Mouse (Mus musculus) layer of hippocampus, adult 2 months (tissue): ENCODE data around the gene Tmem233. TPM values are rescaled to one million over a fixed set of nuclear protein-coding genes. Genes with fewer than 3 reads are reported as not detected.
A peak's percentile ranks its signal among the peaks of the same experiment; 100 is the strongest.

Experiments used
- DNase-seq, 2 experiments: peaks; one replicate each; pipeline ENCODE4 v3.0.0; 2022; ENCODE audit warnings: low spot score in 2 of 2
- H3K27ac ChIP-seq: fragments of 200-600 bp; 2 replicates; pipeline ENCODE4 v1.8.1; 2022
- H3K4me3 ChIP-seq: fragments of 200-600 bp; 2 replicates; pipeline ENCODE4 v1.8.1; 2022; ENCODE audit warnings: mild to moderate bottlenecking
- CTCF ChIP-seq: fragments of 200-600 bp; conservative IDR thresholded peaks from 2 replicates; pipeline ENCODE4 v1.8.1; 2022; ENCODE audit warnings: antibody characterized with exemption, mild to moderate bottlenecking, moderate library complexity
- total RNA-seq, 2 experiments: library from RNA; stranded (reverse); gene quantifications; 2 replicates each; pipeline ENCODE4 v1.2.3; 2021

The Tmem233 gene
- total RNA-seq, 2 experiments from 2014 or later, result not detected

DNA sequence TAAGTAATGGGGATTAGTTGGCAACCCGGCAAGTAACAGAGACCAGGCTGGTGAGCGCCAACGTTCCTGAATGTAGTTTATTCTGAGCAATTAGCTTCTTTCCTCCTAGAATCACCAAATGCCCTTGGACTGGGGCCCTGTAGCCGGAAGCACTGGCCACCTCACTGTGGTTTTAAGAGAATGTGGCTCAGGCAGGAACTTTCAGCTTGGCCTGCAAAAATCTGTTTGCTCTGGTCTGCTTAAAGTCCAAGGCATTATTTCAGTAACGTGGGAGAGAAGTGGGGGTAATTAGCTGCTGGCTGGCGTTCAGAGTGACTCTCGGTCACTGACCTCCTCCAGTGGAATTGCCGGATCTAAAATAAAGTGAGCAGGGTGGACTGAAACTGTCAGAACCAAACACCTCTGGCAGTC lies 59.8 kb downstream of the Tmem233 start:
- peak; percentile 48 to 66 for DNase-seq
- no peak for TF ChIP-seq CTCF
- Histone ChIP-seq H3K4me3 (peak overlapping the region; percentile 61), H3K27ac (peak overlapping the region; percentile 90)

- Histone ChIP-seq H3K27ac (0 out of 2 replicates have a peak overlapping the region, but pooled peaks have one; percentile 90), H3K4me3 (no peak overlapping the region; the same call in 1 of the 2 replicates)
- DNase-seq, result no peak
- TF ChIP-seq CTCF, result no peak
These were observed 60.3 kb downstream of the Tmem233 start for GRCm38 (mm10) chr5:116022658-116023200.

DNA sequence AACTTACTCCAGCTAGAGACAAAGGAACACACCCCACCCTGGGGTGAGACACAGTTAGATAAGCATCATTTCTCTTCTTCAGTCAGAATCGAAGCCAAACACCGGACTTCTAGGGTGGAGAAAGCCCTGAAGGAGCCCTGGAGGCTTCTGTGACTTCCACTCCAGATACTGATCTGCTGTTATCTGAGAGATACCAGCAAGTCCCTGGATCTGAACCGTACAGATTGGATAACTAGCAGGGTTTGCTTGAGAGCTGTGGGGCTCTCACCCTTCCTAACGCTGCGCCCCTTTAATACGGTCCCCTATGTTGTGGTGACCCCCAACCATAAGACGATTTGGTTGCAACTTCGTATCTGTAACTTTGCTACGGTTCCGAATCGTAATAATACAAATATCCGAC lies 60.9 kb downstream of the Tmem233 start:
- Histone ChIP-seq H3K27ac (no peak overlapping the region), H3K4me3 (no peak overlapping the region)
- DNase-seq, result no peak
- no peak for TF ChIP-seq CTCF

DNA sequence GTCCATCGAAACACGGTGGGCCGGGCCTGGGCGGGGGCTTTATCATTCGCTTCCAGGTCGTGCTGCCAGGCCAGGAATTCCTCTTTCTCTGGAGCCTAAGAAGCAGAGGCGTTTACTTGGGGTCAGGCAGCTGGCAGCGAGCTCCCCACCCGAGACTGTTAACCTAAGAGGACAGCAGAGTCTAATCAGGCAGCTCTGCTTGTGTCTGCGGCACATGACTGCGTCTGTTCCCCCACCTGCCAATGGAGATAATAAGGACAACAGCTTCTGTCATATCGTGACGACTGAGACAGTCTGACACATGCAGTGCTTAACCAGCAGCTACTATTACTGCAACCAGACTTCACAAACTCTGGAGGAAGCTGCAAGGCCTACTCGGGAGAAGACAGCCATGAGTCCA lies 61.5 kb downstream of the Tmem233 start:
- no peak for TF ChIP-seq CTCF
- no peak for DNase-seq
- Histone ChIP-seq H3K4me3 (no peak overlapping the region), H3K27ac (no peak overlapping the region)

GRCm38 (mm10) chr5:116019371-116019770 lies 63.7 kb downstream of the Tmem233 start:
- Histone ChIP-seq H3K27ac (no peak overlapping the region), H3K4me3 (no peak overlapping the region)
- no peak for DNase-seq
- TF ChIP-seq CTCF, result no peak

GRCm38 (mm10) chr5:116018784-116019183 lies 64.3 kb downstream of the Tmem233 start:
- TF ChIP-seq CTCF, result peak; percentile 40
- no peak overlapping the region for H3K4me3 ChIP-seq
- no peak for DNase-seq
- no peak overlapping the region for H3K27ac ChIP-seq

- DNase-seq, result no peak
- H3K27ac ChIP-seq, result no peak overlapping the region
- H3K4me3 ChIP-seq, result no peak overlapping the region
- no peak for TF ChIP-seq CTCF
These were observed 64.8 kb downstream of the Tmem233 start for GRCm38 (mm10) chr5:116018196-116018595.

DNA sequence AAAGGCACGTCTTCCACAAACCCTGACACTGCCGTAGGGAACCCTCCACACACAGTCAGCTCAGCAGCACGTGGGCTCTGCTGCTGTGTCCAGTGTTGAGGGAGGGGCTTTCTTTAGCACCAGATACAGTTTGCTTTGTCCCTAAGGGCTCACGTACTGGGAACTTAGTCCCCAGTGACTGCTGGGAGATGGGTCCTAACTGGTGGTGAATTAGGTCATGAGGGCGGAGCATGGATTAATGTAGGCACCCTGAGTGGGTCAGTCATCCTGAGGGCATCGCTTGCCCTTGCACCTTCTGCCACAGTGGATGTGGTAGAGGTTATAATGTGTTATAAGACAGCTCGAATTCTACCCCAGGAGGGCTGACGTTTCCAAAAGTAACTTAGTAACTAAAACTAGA lies 65.7 kb downstream of the Tmem233 start:
- DNase-seq, result no peak
- TF ChIP-seq CTCF, result no peak
- no peak overlapping the region for H3K4me3 ChIP-seq
- no peak overlapping the region for H3K27ac ChIP-seq

DNA sequence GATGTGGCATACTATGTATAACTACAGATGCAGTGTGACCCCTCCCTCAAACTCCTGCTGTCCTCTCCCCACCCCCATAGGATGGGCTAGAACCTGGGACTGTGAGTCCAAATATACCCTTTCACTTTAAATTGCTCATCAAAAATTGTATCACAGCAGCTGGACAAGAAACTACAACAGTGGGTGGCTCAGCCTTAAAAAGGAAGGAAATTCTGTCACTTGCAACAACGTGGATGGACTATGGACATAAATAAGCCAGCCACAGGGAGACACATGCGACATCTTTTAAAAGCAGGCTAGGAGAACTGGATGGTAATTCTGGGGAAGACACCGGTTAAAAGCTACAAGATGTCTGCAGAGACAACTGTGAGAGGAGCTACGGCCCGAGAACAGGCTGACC lies 66.5 kb downstream of the Tmem233 start:
- H3K4me3 ChIP-seq, result no peak overlapping the region
- no peak for DNase-seq
- H3K27ac ChIP-seq, result no peak overlapping the region
- TF ChIP-seq CTCF, result no peak

DNA sequence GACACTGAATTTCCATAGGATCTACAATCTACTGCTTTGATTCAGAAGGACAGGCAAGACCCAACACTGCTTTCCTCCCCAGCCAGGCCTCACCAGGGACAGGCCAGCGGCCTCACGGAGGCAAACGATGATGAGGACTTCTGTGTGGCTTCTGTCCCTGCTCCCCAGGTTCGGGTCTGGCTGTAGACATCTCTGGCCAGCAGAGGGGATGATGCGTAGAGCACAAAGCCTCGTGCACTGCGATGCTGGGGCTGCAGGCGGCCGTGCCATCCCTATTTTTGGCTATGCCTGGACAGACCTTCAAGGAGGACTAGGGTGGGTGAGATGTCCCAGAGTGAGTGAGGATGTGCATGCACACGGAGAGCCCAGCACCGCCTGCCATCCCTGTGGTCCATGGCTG lies 68.8 kb downstream of the Tmem233 start:
- Histone ChIP-seq H3K27ac (no peak overlapping the region), H3K4me3 (no peak overlapping the region)
- TF ChIP-seq CTCF, result no peak
- no peak for DNase-seq

GRCm38 (mm10) chr5:116013821-116014220 lies 69.2 kb downstream of the Tmem233 start:
- H3K27ac ChIP-seq, result no peak overlapping the region

DNA sequence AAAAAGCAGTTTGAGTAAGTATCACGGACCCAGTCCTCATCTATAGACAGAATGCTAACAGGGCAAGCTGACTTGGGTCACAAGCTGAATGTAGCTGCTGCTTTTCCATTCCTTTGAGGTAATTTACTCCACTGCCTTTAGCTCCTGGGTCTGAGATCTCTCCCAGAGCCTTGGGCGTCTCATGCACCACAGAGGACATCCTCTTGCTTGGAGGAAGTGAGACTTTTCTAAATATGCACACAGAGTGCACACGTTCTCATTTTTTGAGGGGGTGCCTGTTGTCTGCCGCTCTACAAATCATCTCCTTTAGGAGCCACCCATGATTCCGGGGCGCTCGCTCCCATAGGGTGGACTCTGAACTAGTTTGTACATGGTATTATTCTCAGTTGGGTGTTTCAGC lies 70.5 kb downstream of the Tmem233 start:
- no peak for TF ChIP-seq CTCF
- Histone ChIP-seq H3K27ac (no peak overlapping the region), H3K4me3 (no peak overlapping the region)
- no peak for DNase-seq

More at GRCm38 (mm10) chr5:116013821-116014220, 69.2 kb downstream of the Tmem233 start:
- DNase-seq, result no peak
- no peak for TF ChIP-seq CTCF
- no peak overlapping the region for H3K4me3 ChIP-seq

GRCm38 (mm10) chr5:116011700-116012099 lies 71.3 kb downstream of the Tmem233 start:
- H3K4me3 ChIP-seq, result no peak overlapping the region
- no peak for DNase-seq
- no peak overlapping the region for H3K27ac ChIP-seq
- no peak for TF ChIP-seq CTCF

DNA sequence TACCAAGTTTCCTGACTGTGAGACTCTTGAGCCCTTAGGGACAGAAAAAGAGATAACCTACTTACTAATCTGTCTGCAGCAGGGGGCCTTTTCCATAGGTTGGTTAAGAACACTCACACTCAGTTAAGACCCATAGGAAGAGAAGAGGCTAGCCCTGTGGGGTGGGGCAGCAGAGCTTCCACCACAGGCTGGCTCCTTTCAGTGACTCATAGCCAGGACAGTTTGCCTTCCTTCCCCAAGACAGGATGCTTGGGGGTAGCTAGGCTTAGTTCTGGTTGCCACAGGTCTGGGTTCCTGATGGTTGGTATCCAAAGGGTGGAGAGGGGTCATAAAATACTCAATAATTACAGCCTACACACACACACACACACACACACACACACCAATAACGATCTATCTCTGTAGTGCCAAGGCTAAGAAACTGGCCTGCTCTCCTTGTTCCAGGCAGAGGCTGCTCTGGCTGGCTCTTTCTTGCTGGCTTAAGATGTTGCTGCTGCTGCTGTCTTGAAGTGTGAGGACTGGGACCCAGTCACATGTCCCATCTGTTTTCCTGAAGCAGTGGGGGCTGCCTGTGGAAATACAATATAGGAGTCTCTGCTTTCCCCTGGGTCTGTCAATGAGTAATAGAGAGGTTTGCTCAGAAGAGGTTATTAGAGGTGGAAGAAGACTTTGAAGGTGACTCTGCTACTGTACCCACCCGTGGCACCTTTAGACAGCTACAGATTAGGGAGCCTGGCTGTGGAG lies 73.0 kb downstream of the Tmem233 start:
- H3K4me3 ChIP-seq, result no peak overlapping the region
- TF ChIP-seq CTCF, result no peak
- no peak for DNase-seq
- H3K27ac ChIP-seq, result no peak overlapping the region
